ENCODE assay signal across 8 mouse cellular contexts in genomic region chr2:158613541-158614417, GRCm38 (mm10). TPM values are rescaled to one million over a fixed set of nuclear protein-coding genes. Genes with fewer than 3 reads are reported as not detected.
DNase-seq lines count a peak whose midpoint lies in the region; ATAC-seq and TF ChIP-seq lines count a peak whose summit lies in the region.

No protein-coding gene starts in this region.

- peak; percentile 50 for ATAC-seq in forebrain, embryonic 14.5 days
- peak; percentile 23; the same call in 1 of the 2 replicates for ATAC-seq in intestine, embryonic 16.5 days

- H3K27ac ChIP-seq in forebrain, embryonic 14.5 days (ENCODE audit: low read depth, low read length): peak overlapping the region; percentile 74
- no peak overlapping the region for H3K27ac ChIP-seq in intestine, embryonic 16.5 days (ENCODE audit: low read length)
- H3K27ac ChIP-seq in liver, adult 2 months (replicated peaks; ENCODE audit: insufficient read depth, low read depth, low read length): no peak overlapping the region

- H3K36me3 ChIP-seq in forebrain, embryonic 14.5 days (ENCODE audit: control insufficient read depth, insufficient read depth, low read length): 0 out of 2 replicates have a peak, but pooled peaks cover 4% of the 10 kb centered on the region
- no peaks in the 10 kb centered on the region for H3K36me3 ChIP-seq in intestine, embryonic 16.5 days (ENCODE audit: control insufficient read depth, insufficient read depth, low read length)
- no peaks in the 10 kb centered on the region for H3K36me3 ChIP-seq in liver, adult 2 months (ENCODE audit: control insufficient read depth, insufficient read depth, low read length)

- H3K4me3 ChIP-seq in forebrain, embryonic 14.5 days (ENCODE audit: low read depth, low read length): peak overlapping the region; percentile 47
- H3K4me3 ChIP-seq in intestine, embryonic 16.5 days (ENCODE audit: low read length): no peak overlapping the region
- H3K4me3 ChIP-seq in liver, adult 2 months (ENCODE audit: insufficient read depth, low read depth, low read length): no peak overlapping the region

- peak; percentile 45 for DNase-seq in gastrocnemius, postnatal 10 days
- DNase-seq in gastrocnemius, adult 8-10 months (ENCODE audit: low spot score in 2 of 2): no peak
- DNase-seq in c-Kit-positive CD71-negative TER-119-negative erythroid progenitor cells, embryonic 14.5 days (ENCODE audit: low read depth): peak; percentile 66
- peak; percentile 93 for DNase-seq in forebrain, embryonic 14.5 days (ENCODE audit: low spot score)
- DNase-seq in liver, adult 2 months (ENCODE audit: extremely low read depth, low read depth, low spot score): peak; percentile 16
- DNase-seq in monocyte, adult 2 months (ENCODE audit: low read depth in 1 of 2, low spot score in 2 of 2): peak; percentile 29 to 42
- DNase-seq in spleen, postnatal 4 days (ENCODE audit: low spot score in 2 of 2): peak; percentile 66 to 88

- no peak for TF ChIP-seq POLR2A in liver, adult 2 months (IDR thresholded peaks at IDR 0.05; ENCODE audit: extremely low read depth, insufficient read depth, low read length)

- H3K4me1 ChIP-seq in forebrain, embryonic 14.5 days (ENCODE audit: control insufficient read depth, insufficient read depth, low read length): no peaks in the 10 kb centered on the region
- peaks cover 4% of the 10 kb centered on the region for H3K4me1 ChIP-seq in intestine, embryonic 16.5 days (ENCODE audit: control insufficient read depth, insufficient read depth, low read length)
- no peaks in the 10 kb centered on the region for H3K4me1 ChIP-seq in liver, adult 2 months (ENCODE audit: control insufficient read depth, insufficient read depth, low read length)

- no peaks in the 10 kb centered on the region for H3K79me2 ChIP-seq in liver, adult 2 months (ENCODE audit: control insufficient read depth, insufficient read depth, low read length)

- H3K9me3 ChIP-seq in forebrain, embryonic 14.5 days (replicated peaks; ENCODE audit: control insufficient read depth, low read length): no peaks in the 10 kb centered on the region
- no peaks in the 10 kb centered on the region for H3K9me3 ChIP-seq in intestine, embryonic 16.5 days (ENCODE audit: control insufficient read depth, low read length)

- H3K9ac ChIP-seq in forebrain, embryonic 14.5 days (ENCODE audit: low read length): peak overlapping the region; percentile 85
- no peak overlapping the region for H3K9ac ChIP-seq in intestine, embryonic 16.5 days (ENCODE audit: low read depth, low read length)
- H3K9ac ChIP-seq in liver, adult 2 months (ENCODE audit: low read depth, low read length): no peak overlapping the region

- peak overlapping the region; percentile 55 for H3K4me2 ChIP-seq in forebrain, embryonic 14.5 days (ENCODE audit: low read length)
- no peak overlapping the region for H3K4me2 ChIP-seq in intestine, embryonic 16.5 days (ENCODE audit: low read depth, low read length)

- H3K27me3 ChIP-seq in forebrain, embryonic 14.5 days (replicated peaks; ENCODE audit: control insufficient read depth, insufficient read depth, low read length): peaks cover 82% of the 10 kb centered on the region
- H3K27me3 ChIP-seq in intestine, embryonic 16.5 days (replicated peaks; ENCODE audit: control insufficient read depth, insufficient read depth, low read length): peaks cover 92% of the 10 kb centered on the region
- peaks cover 34% of the 10 kb centered on the region for H3K27me3 ChIP-seq in liver, adult 2 months (ENCODE audit: control insufficient read depth, insufficient read depth, low read length)

- WGBS in forebrain, embryonic 14.5 days: 4% methylated on average over 53 of the region's 53 CpGs
- WGBS in intestine, embryonic 16.5 days: 3% methylated on average over 53 of the region's 53 CpGs
- WGBS in liver, adult 2 months: 6% methylated on average over 53 of the region's 53 CpGs

- peak; percentile 54 for TF ChIP-seq CTCF in liver, adult 2 months (IDR thresholded peaks at IDR 0.05; ENCODE audit: low read depth, low read length)

RNA-seq across cellular contexts. Expression of gene Slc32a1, which starts 3.2 kb away (rescaled TPM):
- total RNA-seq in gastrocnemius, postnatal 10 days (2021): under 1 TPM in 1 of 2 experiments, not detected in 1; 0.11 TPM
- total RNA-seq in gastrocnemius, adult 8-10 months (2022): not detected
- 4.6 and 6.4 TPM in 2 replicates for polyA plus RNA-seq in forebrain, embryonic 14.5 days (2014; fragmentation: Nextera tagmentation; extraction: Ambion mirVana)
- not detected in 2 replicates for polyA plus RNA-seq in intestine, embryonic 16.5 days (2015; fragmentation: Nextera tagmentation; extraction: Ambion mirVana)
- not detected in 2 replicates for total RNA-seq in liver, adult 2 months (2014; rRNA removed)
- not detected in 2 replicates for polyA plus RNA-seq in liver, adult 2 months (2012; rRNA removed)

RNA-seq across cellular contexts. Expression of gene Actr5, which starts 10.9 kb away (rescaled TPM):
- 1 to 10 TPM; 4.1 to 6.2 TPM for total RNA-seq in gastrocnemius, postnatal 10 days (2021)
- total RNA-seq in gastrocnemius, adult 8-10 months (2022): 1 to 10 TPM; 2.3 to 3.8 (median 3.2) TPM
- polyA plus RNA-seq in forebrain, embryonic 14.5 days (2014; fragmentation: Nextera tagmentation; extraction: Ambion mirVana): 10.4 and 12.8 TPM in 2 replicates
- 1.0 and 3.8 TPM in 2 replicates for polyA plus RNA-seq in intestine, embryonic 16.5 days (2015; fragmentation: Nextera tagmentation; extraction: Ambion mirVana)
- 6.3 and 6.9 TPM in 2 replicates for total RNA-seq in liver, adult 2 months (2014; rRNA removed)
- 3.4 and 4.6 TPM in 2 replicates for polyA plus RNA-seq in liver, adult 2 months (2012; rRNA removed)

RNA-seq across cellular contexts. Expression of gene Ppp1r16b, which starts 51.4 kb away (rescaled TPM):
- 1 to 10 TPM; 8.3 to 9.0 TPM for total RNA-seq in gastrocnemius, postnatal 10 days (2021)
- 1 to 10 TPM; 2.4 to 3.0 (median 2.7) TPM for total RNA-seq in gastrocnemius, adult 8-10 months (2022)
- polyA plus RNA-seq in forebrain, embryonic 14.5 days (2014; fragmentation: Nextera tagmentation; extraction: Ambion mirVana): 12.4 and 18.4 TPM in 2 replicates
- polyA plus RNA-seq in intestine, embryonic 16.5 days (2015; fragmentation: Nextera tagmentation; extraction: Ambion mirVana): 3.5 and 4.0 TPM in 2 replicates
- 2.4 and 3.4 TPM in 2 replicates for total RNA-seq in liver, adult 2 months (2014; rRNA removed)
- polyA plus RNA-seq in liver, adult 2 months (2012; rRNA removed): 0.70 and 0.99 TPM in 2 replicates

Comparison
In these comparisons a context has a peak if more than half of its experiments do, and no peak if none do; other contexts are left out.
1. DNase-seq: peak in gastrocnemius, postnatal 10 days (single experiment), c-Kit-positive CD71-negative TER-119-negative erythroid progenitor cells, embryonic 14.5 days (single experiment), forebrain, embryonic 14.5 days (single experiment), liver, adult 2 months (single experiment), monocyte, adult 2 months (2 of 2) and spleen, postnatal 4 days (2 of 2); none in gastrocnemius, adult 8-10 months (0 of 2).